Mouse (Mus musculus) brain, adult 2 months (tissue): ENCODE measurements around the gene Cdk10.
A peak's percentile ranks its signal among the peaks of the same experiment; 100 is the strongest.
"Not testable (repeated sequence)": the region's sequence is repeated elsewhere in the genome, so short reads cannot be mapped to it uniquely, and the experiment has no call there.

Experiments used
- DNase-seq: peaks from one replicate; pipeline ENCODE4 v3.0.0; 2011; ENCODE audit warnings: low read depth, low spot score

The Cdk10 gene

GRCm38 (mm10) chr8:123233300-123233699 is 8.7 kb downstream of the Cdk10 start:
- DNase-seq = no peak

- no peak for DNase-seq
Observed at GRCm38 (mm10) chr8:123233760-123234159, 9.1 kb downstream of the Cdk10 start.

- peak; percentile 93 for DNase-seq
Observed at GRCm38 (mm10) chr8:123234918-123235519, 10.4 kb downstream of the Cdk10 start.

GRCm38 (mm10) chr8:123235520-123236497 is 11.2 kb downstream of the Cdk10 start, which contains the start of gene Spata2l:
Gene Spata2l, minus strand, starts transcription at chr8:123236233.
- DNase-seq = peak; percentile 95

GRCm38 (mm10) chr8:123239398-123239797 is 14.8 kb downstream of the Cdk10 start:
- DNase-seq = no peak

GRCm38 (mm10) chr8:123242107-123242923 is 17.7 kb downstream of the Cdk10 start:
- DNase-seq = no peak

GRCm38 (mm10) chr8:123243053-123243452 is 18.4 kb downstream of the Cdk10 start:
- no peak for DNase-seq

- no peak for DNase-seq
Observed at GRCm38 (mm10) chr8:123244382-123244781, 19.7 kb downstream of the Cdk10 start.

GRCm38 (mm10) chr8:123245543-123245942 is 20.9 kb downstream of the Cdk10 start:
- no peak for DNase-seq

GRCm38 (mm10) chr8:123247748-123248147 is 23.1 kb downstream of the Cdk10 start:
- DNase-seq = no peak

GRCm38 (mm10) chr8:123248596-123248995 is 24.0 kb downstream of the Cdk10 start:
- no peak for DNase-seq

- no peak for DNase-seq
Observed at GRCm38 (mm10) chr8:123250940-123251339, 26.3 kb downstream of the Cdk10 start.

- DNase-seq = no peak
Observed at GRCm38 (mm10) chr8:123252925-123253324, 28.3 kb downstream of the Cdk10 start.

GRCm38 (mm10) chr8:123253451-123254098 is 28.9 kb downstream of the Cdk10 start:
- peak; percentile 43 for DNase-seq

- DNase-seq = peak; percentile 93
Observed at GRCm38 (mm10) chr8:123254099-123254885, 29.6 kb downstream of the Cdk10 start, which contains the start of the genes Zfp276 and Vps9d1. Gene Zfp276, plus strand, starts transcription at chr8:123254195. Gene Vps9d1, minus strand, starts transcription at chr8:123254348.

- no peak for DNase-seq
Observed at GRCm38 (mm10) chr8:123255170-123255569, 30.5 kb downstream of the Cdk10 start.

- peak; percentile 93 for DNase-seq
Observed at GRCm38 (mm10) chr8:123257114-123257513, 32.5 kb downstream of the Cdk10 start.

- DNase-seq = not testable (repeated sequence)
Observed at GRCm38 (mm10) chr8:123257593-123257992, 33.0 kb downstream of the Cdk10 start.

GRCm38 (mm10) chr8:123267926-123268656 is 43.4 kb downstream of the Cdk10 start:
- DNase-seq = no peak

GRCm38 (mm10) chr8:123271147-123271546 is 46.5 kb downstream of the Cdk10 start:
- DNase-seq = no peak
